Mouse (Mus musculus) heart, embryonic 10.5 days (tissue): ENCODE results near the gene Zcchc17. TPM values are rescaled to one million over a fixed set of nuclear protein-coding genes. Genes with fewer than 3 reads are reported as not detected.

Source experiments
- DNase-seq: peaks from one replicate; pipeline ENCODE4 v3.0.0-alpha.2; 2017; ENCODE audit warnings: low spot score
- H3K27ac ChIP-seq: fragments of 300-500 bp; sonication (generic); 2 replicates; pipeline ENCODE4 v1.5.1; 2016; ENCODE audit warnings: mild to moderate bottlenecking
- H3K27me3 ChIP-seq: fragments of 300-500 bp; sonication (generic); 2 replicates; pipeline ENCODE4 v1.6.1; 2016; ENCODE audit warnings: mild to moderate bottlenecking; ENCODE audit not compliant: poor library complexity, insufficient read depth, severe bottlenecking
- H3K36me3 ChIP-seq: fragments of 300-500 bp; sonication (generic); 2 replicates; pipeline ENCODE4 v1.6.1; 2016; ENCODE audit warnings: mild to moderate bottlenecking, moderate library complexity
- H3K4me1 ChIP-seq: fragments of 300-500 bp; sonication (generic); 2 replicates; pipeline ENCODE4 v1.6.1; 2016; ENCODE audit warnings: mild to moderate bottlenecking
- H3K4me3 ChIP-seq: fragments of 300-500 bp; sonication (generic); 2 replicates; pipeline ENCODE4 v1.5.1; 2016; ENCODE audit warnings: mild to moderate bottlenecking, moderate library complexity
- H3K9me3 ChIP-seq: fragments of 300-500 bp; sonication (generic); 2 replicates; pipeline ENCODE4 v1.6.1; 2016; ENCODE audit warnings: mild to moderate bottlenecking, moderate library complexity
- WGBS: fragments of 180-500 bp; shearing (Covaris S2); methylation state at CpG from one replicate; pipeline ENCODE4 v1.1.7; 2016; 5-methylcytosine and 5-hydroxymethylcytosine counted together
- polyA plus RNA-seq: library from polyadenylated mRNA; unstranded; fragments of >200 nt; fragmentation: Nextera tagmentation; extraction: Ambion mirVana; gene quantifications from 2 replicates; pipeline ENCODE4 v1.2.1, GENCODE M21; 2016

Zcchc17 gene
- polyA plus RNA-seq, 1 experiment from 2014 or later = 55.3 TPM

GRCm38 (mm10) chr4:130273698-130274345 is 85.9 kb downstream of the Zcchc17 start:
- Histone ChIP-seq H3K9me3 (no peaks in the 10 kb centered on the region), H3K4me1 (peaks cover 22% of the 10 kb centered on the region), H3K27me3 (peaks cover 97% of the 10 kb centered on the region), H3K27ac (peak overlapping the region; percentile 75), H3K4me3 (peak overlapping the region; percentile 69), H3K36me3 (no peaks in the 10 kb centered on the region)
- 9% methylated on average over 11 of the region's 12 CpGs for WGBS
- DNase-seq = no peak

- Histone ChIP-seq H3K27ac (no peak overlapping the region), H3K4me1 (peaks cover 32% of the 10 kb centered on the region), H3K4me3 (no peak overlapping the region), H3K9me3 (no peaks in the 10 kb centered on the region), H3K27me3 (peaks cover 70% of the 10 kb centered on the region), H3K36me3 (no peaks in the 10 kb centered on the region)
- DNase-seq = no peak
- 75% methylated on average over 6 of the region's 6 CpGs for WGBS
These were observed 89.0 kb downstream of the Zcchc17 start for GRCm38 (mm10) chr4:130270611-130271347.

GRCm38 (mm10) chr4:130270089-130270488 is 89.7 kb downstream of the Zcchc17 start:
- 72% methylated on average over 8 of the region's 8 CpGs for WGBS
- peaks cover 27% of the 10 kb centered on the region for H3K4me1 ChIP-seq
- H3K27me3 ChIP-seq = peaks cover 67% of the 10 kb centered on the region
- no peak overlapping the region for H3K4me3 ChIP-seq
- no peak for DNase-seq
- no peaks in the 10 kb centered on the region for H3K9me3 ChIP-seq
- H3K27ac ChIP-seq = no peak overlapping the region
- no peaks in the 10 kb centered on the region for H3K36me3 ChIP-seq

- no peaks in the 10 kb centered on the region for H3K9me3 ChIP-seq
- no peaks in the 10 kb centered on the region for H3K36me3 ChIP-seq
- H3K4me1 ChIP-seq = peaks cover 25% of the 10 kb centered on the region
- no peak overlapping the region for H3K27ac ChIP-seq
- H3K4me3 ChIP-seq = no peak overlapping the region
- 85% methylated on average over 10 of the region's 10 CpGs for WGBS
- peaks cover 67% of the 10 kb centered on the region for H3K27me3 ChIP-seq
- DNase-seq = no peak
These were observed 91.0 kb downstream of the Zcchc17 start for GRCm38 (mm10) chr4:130268736-130269135.

GRCm38 (mm10) chr4:130267069-130267468 is 92.7 kb downstream of the Zcchc17 start:
- peaks cover 67% of the 10 kb centered on the region for H3K27me3 ChIP-seq
- 80% methylated on average over 7 of the region's 7 CpGs for WGBS
- DNase-seq = no peak

GRCm38 (mm10) chr4:130266601-130267000 is 93.1 kb downstream of the Zcchc17 start:
- Histone ChIP-seq H3K4me3 (no peak overlapping the region), H3K27me3 (peaks cover 62% of the 10 kb centered on the region), H3K27ac (no peak overlapping the region), H3K4me1 (peaks cover 22% of the 10 kb centered on the region), H3K9me3 (no peaks in the 10 kb centered on the region), H3K36me3 (no peaks in the 10 kb centered on the region)
- no peak for DNase-seq
- WGBS = 64% methylated on average over 9 of the region's 9 CpGs

More at GRCm38 (mm10) chr4:130267069-130267468, 92.7 kb downstream of the Zcchc17 start:
- no peaks in the 10 kb centered on the region for H3K36me3 ChIP-seq
- peaks cover 22% of the 10 kb centered on the region for H3K4me1 ChIP-seq
- H3K4me3 ChIP-seq = no peak overlapping the region
- no peaks in the 10 kb centered on the region for H3K9me3 ChIP-seq
- no peak overlapping the region; the same call in 1 of the 2 replicates for H3K27ac ChIP-seq

Other genes starting within 250 kb of the Zcchc17 start
- 0.12 and 0.43 TPM in 2 replicates for gene Hcrtr1, start 220.6 kb downstream of the Zcchc17 start, polyA plus RNA-seq
- 39.0 and 45.2 TPM in 2 replicates for gene Tinagl1, start 184.8 kb downstream of the Zcchc17 start, polyA plus RNA-seq
- gene Gm853, start 137.5 kb downstream of the Zcchc17 start, polyA plus RNA-seq = not detected in 2 replicates
- 5.4 and 12.1 TPM in 2 replicates for gene Serinc2, start 80.7 kb downstream of the Zcchc17 start, polyA plus RNA-seq
- gene Fabp3, start 51.3 kb downstream of the Zcchc17 start, polyA plus RNA-seq = 245 and 506 TPM in 2 replicates
- 0.58 and 1.1 TPM in 2 replicates for gene Gm10570, start 51.3 kb downstream of the Zcchc17 start, polyA plus RNA-seq
- gene Snrnp40, start 189 bp upstream of the Zcchc17 start, polyA plus RNA-seq = 114 and 151 TPM in 2 replicates
- gene Nkain1, start 214.2 kb upstream of the Zcchc17 start, polyA plus RNA-seq = 1.0 and 2.7 TPM in 2 replicates